Mouse (Mus musculus): Measurements from ENCODE around the gene Acd. TPM values are rescaled to one million over a fixed set of nuclear protein-coding genes. Genes with fewer than 3 reads are reported as not detected.
A peak's percentile ranks its signal among the peaks of the same experiment; 100 is the strongest.

Gene Acd
- total RNA-seq, 2 experiments from 2014 or later = 4.2 to 5.3 TPM

DNA sequence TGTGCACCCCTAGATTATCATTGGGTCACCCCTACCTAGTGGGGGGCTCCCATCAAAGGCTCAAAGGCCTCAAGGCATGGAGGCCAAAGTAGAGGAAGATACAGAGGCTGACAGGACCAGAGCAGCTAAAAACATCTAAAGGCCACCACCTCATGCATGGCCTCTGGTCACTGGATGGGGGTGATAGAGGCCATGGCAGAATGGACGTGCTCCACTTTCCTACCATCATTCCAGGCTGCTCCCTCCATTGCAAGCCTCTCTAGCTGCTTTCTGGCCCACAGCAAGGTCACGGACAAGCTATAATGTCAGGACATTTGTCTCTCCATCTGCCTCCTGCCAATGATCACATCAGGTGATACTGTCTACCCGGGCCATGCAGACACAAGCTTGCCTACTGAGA lies 11.4 kb upstream of the Acd start:
- DNase-seq = no peak
- no peak for TF ChIP-seq CTCF (IDR thresholded peaks at IDR 0.05)
- intact Hi-C loops (cut with DNase I) = loop anchor here (5.0 kb wide), 2 partner anchors 60 to 310 kb away; no protein-coding TSS in a partner anchor

DNA sequence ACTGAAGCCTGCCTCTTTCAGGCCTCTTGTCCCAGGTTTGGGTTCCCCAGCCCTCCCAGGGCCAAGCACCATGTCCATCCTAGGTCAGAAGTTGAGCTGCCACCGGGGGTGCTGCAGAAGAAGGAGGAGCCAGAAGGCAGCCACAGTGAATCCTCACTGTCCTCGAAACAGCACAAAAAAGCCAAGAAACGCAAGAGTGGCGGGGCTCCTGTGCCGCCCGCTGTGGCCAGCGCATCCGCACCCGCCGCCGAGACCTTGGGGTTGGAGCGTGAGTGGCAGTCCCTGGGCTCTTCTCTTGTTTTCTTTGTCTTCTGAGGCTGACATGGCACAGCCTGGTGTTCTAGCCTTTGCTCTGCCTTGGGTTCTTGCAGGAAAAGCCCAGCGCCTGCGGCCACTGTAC lies 8.4 kb upstream of the Acd start:
- DNase-seq = no peak
- Histone ChIP-seq H3K27ac (no peak overlapping the region), H3K4me3 (no peak overlapping the region)
- intact Hi-C loops (cut with DNase I) = no loop called here
- TF ChIP-seq CTCF (IDR thresholded peaks at IDR 0.05) = no peak

More for the DNA sequence above, 11.4 kb upstream of the Acd start:
- Histone ChIP-seq H3K4me3 (no peak overlapping the region), H3K27ac (no peak overlapping the region)

DNA sequence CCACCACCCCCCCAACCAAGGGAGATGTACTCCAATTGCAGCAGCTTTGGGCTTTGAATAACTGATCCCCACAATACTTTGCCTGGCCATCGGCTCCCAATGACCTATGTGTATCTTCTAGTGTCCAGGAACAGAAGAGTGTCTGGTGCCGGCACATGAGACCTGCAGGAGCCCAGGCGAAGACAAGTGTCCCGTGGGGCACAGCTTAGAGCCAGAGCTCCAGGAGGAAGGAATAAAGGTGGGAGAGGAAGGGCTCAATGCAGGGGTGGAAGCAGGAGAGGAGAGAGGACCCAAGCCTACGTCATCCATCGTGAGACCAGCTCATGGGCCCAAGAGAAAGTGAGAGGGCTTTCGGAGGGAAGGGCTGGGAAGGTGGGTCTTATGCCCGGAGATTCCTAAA lies 7.8 kb upstream of the Acd start:
- Histone ChIP-seq H3K27ac (no peak overlapping the region), H3K4me3 (no peak overlapping the region)
- intact Hi-C loops (cut with DNase I) = no loop called here
- DNase-seq = no peak
- TF ChIP-seq CTCF (IDR thresholded peaks at IDR 0.05) = no peak

DNA sequence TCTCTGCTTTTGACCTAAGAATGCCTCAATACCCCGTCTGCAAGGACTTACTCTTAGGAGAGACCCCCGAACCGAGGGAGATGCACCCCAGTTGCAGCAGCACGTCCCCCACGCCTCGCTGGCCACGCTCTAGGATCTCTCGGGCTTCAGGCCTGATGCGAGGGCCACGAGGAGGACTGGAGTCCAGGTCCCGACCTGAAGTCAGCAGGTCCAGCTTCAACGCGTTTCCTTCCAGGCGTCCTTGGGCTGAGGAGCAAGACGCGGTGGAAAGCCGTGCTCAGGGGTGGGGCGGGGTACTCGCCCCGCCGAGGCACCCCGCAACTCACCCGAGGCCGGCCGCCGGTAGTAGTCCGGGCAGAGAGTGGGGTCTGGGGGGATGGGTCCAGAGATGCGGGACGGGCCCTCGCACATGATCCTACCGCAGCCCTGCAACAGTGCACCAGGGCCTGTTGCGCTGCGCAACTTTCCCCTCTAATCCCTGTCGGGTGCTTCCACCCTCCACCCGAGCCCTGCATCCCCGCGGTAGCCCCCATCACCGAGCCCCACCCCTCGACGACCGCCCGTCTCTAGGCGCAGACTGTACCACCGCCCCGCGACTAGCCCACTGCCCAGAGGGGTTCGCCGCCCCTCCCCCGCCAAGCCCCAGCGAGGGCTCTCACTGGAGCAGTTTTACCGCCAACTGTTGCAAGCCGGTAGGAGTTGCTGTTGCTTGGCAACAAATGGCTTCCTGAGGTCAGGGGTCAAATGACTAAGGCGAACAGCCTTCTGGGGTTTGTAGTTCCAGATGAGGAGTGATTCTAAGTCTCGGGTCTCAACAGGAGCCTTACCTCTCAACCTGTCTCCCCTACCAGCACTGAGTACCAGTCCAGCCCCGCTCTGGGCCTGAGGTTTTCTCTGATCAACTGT lies 6.8 kb upstream of the Acd start, which contains the start of the genes 4933405L10Rik and Enkd1:
TSS of gene 4933405L10Rik (plus strand) at position 158 of the 906 bp plus-strand sequence.
TSS of gene Enkd1 (minus strand) at position 713 of the 906 bp plus-strand sequence.
- peak within 1 kb of the TSS; percentile 2; the same call in 1 of the 2 replicates for H3K27ac ChIP-seq
- intact Hi-C loops (cut with DNase I) = no loop called here
- TF ChIP-seq CTCF (IDR thresholded peaks at IDR 0.05) = no peak
- peak; percentile 83 for DNase-seq
- peak within 1 kb of the TSS; percentile 85 for H3K4me3 ChIP-seq

DNA sequence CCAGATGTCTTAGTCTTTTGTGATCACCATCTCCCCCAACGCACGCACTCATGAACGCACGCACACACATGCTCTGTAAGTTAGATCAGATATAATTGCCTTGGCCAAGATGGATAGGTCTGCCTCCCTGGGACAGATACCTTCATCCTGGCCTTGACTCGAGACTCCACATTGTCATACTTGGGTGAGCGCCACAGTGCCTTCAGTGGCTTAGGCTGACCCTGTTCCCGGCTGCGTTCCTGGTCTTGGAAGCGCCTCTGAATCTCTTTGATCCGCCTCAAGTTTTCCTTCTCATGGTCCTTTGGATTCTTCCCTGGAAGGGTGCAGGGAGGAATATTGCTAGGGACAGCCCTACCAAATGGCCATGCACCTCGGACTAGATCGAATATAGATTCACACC lies 5.5 kb upstream of the Acd start:
- Histone ChIP-seq H3K27ac (no peak overlapping the region), H3K4me3 (no peak overlapping the region)
- TF ChIP-seq CTCF (IDR thresholded peaks at IDR 0.05) = no peak
- intact Hi-C loops (cut with DNase I) = no loop called here
- DNase-seq = no peak

DNA sequence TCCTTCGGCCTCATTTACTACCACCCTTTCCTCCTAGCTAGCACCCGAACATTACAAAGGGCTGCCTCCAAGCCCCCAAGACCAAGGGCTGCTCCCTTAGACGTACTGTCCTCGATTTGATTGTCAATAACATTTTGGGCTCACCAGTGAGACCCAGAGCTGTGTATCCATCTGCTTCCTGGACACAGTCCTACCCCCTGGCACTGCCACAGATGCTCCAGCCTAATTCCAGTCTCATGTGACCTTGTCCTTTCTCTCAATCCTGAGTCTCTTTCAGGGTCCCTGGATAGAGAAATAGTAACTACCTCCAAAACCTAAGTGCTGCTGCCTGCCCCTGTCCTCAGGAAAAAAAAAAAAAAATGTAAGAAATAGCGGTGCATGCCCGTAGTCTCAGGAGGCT lies 4.1 kb upstream of the Acd start:
- no peak overlapping the region for H3K4me3 ChIP-seq
- no peak for TF ChIP-seq CTCF (IDR thresholded peaks at IDR 0.05)
- H3K27ac ChIP-seq = no peak overlapping the region
- no peak for DNase-seq
- intact Hi-C loops (cut with DNase I) = no loop called here

DNA sequence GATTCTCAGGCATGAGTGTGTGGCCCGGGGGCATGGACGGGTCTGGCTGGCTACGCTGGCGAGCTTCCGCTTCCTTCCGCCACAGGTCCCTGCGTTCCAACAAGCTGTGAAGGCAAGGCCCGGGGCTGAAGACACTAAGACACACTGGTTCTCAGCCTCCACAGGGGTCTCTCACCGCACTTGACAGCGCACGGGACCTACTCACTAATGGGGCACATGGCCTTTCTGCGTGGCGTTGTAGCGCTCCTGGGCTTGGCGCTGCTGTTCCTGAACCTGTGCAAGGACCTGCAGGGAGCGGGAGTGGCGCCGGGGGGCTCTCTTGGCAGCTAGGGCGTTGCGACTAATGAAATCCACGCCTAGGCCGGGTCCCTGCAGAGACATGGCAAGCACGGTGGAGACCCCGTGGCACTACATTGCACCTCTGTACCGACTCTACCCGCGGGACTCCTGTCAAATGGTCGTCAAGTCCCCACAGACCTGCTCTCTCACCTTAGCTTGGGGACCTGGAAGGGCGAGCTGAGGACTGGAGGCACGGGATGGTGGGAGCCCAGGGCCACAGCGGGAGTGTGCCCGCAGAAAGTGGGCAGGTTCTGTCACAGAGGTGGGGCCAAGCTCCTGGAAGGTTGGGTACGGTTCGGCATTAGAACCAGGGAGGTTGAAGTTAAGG lies 3.4 kb upstream of the Acd start:
- TF ChIP-seq CTCF (IDR thresholded peaks at IDR 0.05) = no peak
- Histone ChIP-seq H3K27ac (no peak overlapping the region), H3K4me3 (no peak overlapping the region)
- intact Hi-C loops (cut with DNase I) = no loop called here
- DNase-seq = no peak

DNA sequence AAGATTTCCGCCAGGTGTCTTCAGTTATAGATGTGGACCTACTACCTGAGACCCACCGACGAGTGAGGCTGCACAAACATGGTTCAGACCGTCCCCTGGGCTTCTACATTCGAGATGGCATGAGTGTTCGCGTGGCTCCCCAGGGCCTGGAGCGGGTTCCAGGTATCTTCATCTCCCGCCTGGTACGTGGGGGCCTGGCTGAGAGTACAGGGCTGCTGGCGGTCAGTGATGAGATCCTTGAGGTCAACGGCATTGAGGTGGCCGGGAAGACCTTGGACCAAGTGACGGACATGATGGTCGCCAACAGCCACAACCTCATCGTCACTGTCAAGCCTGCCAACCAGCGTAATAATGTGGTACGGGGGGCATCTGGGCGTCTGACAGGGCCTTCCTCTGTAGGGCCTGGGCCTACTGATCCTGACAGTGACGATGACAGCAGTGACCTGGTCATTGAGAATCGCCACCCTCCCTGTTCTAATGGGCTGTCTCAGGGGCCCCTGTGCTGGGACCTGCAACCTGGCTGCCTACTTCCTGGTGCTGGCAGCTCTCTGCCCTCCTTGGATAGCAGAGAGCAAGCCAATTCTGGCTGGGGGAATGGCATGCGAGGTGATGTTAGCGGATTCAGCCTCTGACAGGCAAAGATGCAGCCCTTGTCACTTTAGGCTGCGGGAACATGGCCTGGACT lies 2.0 kb upstream of the Acd start:
- intact Hi-C loops (cut with DNase I) = no loop called here
- Histone ChIP-seq H3K27ac (no peak overlapping the region), H3K4me3 (no peak overlapping the region)
- no peak for TF ChIP-seq CTCF (IDR thresholded peaks at IDR 0.05)
- DNase-seq = no peak

DNA sequence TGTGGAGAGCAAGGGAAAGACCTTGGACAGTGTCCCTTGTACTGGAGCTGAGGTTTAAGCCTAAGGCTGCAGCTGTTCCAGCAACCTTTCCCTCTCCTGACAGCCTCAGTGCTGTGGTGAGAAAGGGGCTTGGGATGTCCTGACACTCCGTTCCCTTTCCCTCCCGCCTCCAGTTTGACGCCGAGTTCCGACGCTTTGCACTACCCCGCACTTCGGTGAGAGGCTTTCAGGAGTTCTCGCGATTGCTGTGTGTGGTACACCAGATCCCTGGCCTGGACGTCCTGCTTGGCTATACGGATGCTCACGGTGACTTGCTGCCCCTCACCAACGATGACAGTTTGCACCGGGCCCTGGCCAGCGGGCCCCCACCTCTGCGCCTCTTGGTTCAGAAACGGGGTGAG lies 1.1 kb upstream of the Acd start:
- peak overlapping the region; percentile 95 for H3K27ac ChIP-seq
- intact Hi-C loops (cut with DNase I) = no loop called here
- TF ChIP-seq CTCF (IDR thresholded peaks at IDR 0.05) = no peak
- no peak for DNase-seq
- H3K4me3 ChIP-seq = peak overlapping the region; percentile 87

DNA sequence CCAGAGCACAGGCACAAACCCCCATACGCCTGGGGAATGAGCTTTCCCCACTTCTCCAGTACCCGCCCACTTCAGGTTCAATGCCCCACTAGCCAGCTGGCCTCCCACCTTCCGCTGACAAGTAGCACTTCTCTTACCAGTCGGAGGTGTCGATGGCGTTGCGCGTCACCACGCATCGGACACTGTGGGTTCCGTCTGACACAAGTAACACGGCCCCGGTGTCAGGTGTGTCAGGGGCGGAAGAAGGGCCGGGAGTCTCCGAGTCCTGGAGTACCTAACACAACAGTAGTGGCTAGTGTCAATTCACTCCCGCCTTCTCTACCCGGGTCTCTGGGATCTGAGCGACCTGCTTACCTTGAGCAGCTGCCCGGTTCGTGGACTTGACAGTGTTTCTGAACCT lies 336 bp downstream of the Acd start:
- no peak for TF ChIP-seq CTCF (IDR thresholded peaks at IDR 0.05)
- peak; percentile 63 for DNase-seq
- Histone ChIP-seq H3K4me3 (peak overlapping the region; percentile 87), H3K27ac (peak overlapping the region; percentile 95)
- intact Hi-C loops (cut with DNase I) = no loop called here

DNA sequence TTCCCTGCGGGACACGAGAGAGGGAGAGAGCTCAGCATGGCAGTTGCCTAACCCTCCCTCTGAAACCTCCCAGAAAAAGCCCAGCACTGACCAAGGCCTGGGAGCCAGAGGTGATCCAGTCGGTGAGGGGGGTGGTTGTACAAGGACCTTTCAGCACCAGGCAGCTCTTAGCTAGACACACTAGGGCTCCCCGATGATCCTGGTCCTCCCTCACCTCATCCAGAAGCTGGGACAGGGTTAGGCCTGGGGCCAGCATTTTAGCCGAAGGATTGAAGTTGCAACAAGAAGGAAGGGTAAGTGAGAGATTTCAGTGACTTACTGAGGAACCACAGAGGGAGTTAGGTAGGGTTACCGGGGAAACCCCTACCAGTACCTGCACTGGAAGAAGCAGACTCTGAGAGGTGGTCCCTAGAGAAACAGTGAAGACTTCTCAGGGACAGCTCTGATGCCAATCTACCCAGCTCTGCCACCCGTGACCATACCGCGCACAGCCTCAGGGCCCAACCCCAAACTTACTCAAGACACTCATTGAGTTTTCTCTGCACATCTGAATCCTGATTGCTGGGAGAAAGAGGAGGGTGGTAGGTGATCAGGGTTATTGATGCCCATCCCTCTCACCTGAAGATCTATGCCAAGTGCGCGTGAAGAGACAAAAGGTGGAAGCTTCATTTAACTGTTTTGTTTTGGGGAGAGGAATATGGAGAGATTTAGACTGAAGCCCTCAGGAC lies 1.2 kb downstream of the Acd start:
- no peak for DNase-seq
- no peak for TF ChIP-seq CTCF (IDR thresholded peaks at IDR 0.05)
- no peak overlapping the region for H3K27ac ChIP-seq
- H3K4me3 ChIP-seq = peak overlapping the region; percentile 87
- intact Hi-C loops (cut with DNase I) = no loop called here

DNA sequence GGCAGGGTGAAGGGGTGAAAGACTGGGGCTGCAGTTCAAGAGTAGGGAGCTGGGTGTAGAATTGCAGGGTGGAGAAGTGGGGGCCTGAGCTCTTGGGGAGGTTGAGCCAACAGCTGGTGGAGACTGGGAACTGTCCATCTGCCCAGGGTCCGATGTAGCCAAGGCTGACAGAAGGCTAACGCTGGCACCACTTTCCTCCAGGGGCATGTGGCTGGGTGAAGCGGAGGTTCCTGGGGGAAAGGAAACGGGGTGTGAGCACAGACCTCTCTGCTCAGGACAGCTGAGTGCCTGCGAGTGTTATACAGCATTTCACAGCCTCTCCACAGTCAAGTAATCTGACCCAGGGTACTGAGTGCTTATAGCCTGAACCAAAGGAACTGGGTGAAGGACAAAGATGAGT lies 2.2 kb downstream of the Acd start:
- H3K27ac ChIP-seq = no peak overlapping the region
- TF ChIP-seq CTCF (IDR thresholded peaks at IDR 0.05) = no peak
- no peak overlapping the region for H3K4me3 ChIP-seq
- intact Hi-C loops (cut with DNase I) = no loop called here
- no peak for DNase-seq

Measured in gastrocnemius, adult 2 months (tissue).